Comparison of ENCODE assay signal across 8 mouse cellular contexts in genomic region chr1:51216292-51217050, GRCm38 (mm10).
DNase-seq lines count a peak whose midpoint lies in the region; ATAC-seq lines count a peak whose summit lies in the region.
"Had no signal": no experiment of that assay in that cellular context is flagged by ENCODE, and none has a peak within 500 bp of the region (broad histone marks: within the 10 kb centered on the region; RNA-seq: fewer than 3 reads in every experiment).

No protein-coding gene starts in this region.

- H3K4me3 ChIP-seq in heart, embryonic 12.5 days: no peak overlapping the region
- no peak overlapping the region for H3K4me3 ChIP-seq in forebrain, embryonic 12.5 days (replicated peaks)
- no peak overlapping the region for H3K4me3 ChIP-seq in midbrain, embryonic 13.5 days (replicated peaks)
- H3K4me3 ChIP-seq: limb, embryonic 15.5 days had no signal

- H3K27me3 ChIP-seq in heart, embryonic 12.5 days (replicated peaks): no peaks in the 10 kb centered on the region
- no peaks in the 10 kb centered on the region for H3K27me3 ChIP-seq in forebrain, embryonic 12.5 days
- H3K27me3 ChIP-seq in midbrain, embryonic 13.5 days: no peaks in the 10 kb centered on the region
- H3K27me3 ChIP-seq: limb, embryonic 15.5 days had no signal

- H3K9me3 ChIP-seq in heart, embryonic 12.5 days (replicated peaks): no peaks in the 10 kb centered on the region
- H3K9me3 ChIP-seq in forebrain, embryonic 12.5 days: no peaks in the 10 kb centered on the region
- no peaks in the 10 kb centered on the region for H3K9me3 ChIP-seq in midbrain, embryonic 13.5 days
- H3K9me3 ChIP-seq: limb, embryonic 15.5 days had no signal

- no peak overlapping the region for H3K27ac ChIP-seq in heart, embryonic 12.5 days (ENCODE audit: poor library complexity, severe bottlenecking)
- peak overlapping the region; percentile 31; the same call in 1 of the 2 replicates for H3K27ac ChIP-seq in forebrain, embryonic 12.5 days
- peak overlapping the region; percentile 75 for H3K27ac ChIP-seq in midbrain, embryonic 13.5 days
- H3K27ac ChIP-seq: limb, embryonic 15.5 days had no signal

- ATAC-seq in heart, embryonic 12.5 days (ENCODE audit: insufficient number of reproducible peaks, low FRiP score): no peak
- ATAC-seq in forebrain, embryonic 12.5 days (ENCODE audit: low FRiP score): peak; percentile 81
- peak; percentile 91 for ATAC-seq in midbrain, embryonic 13.5 days

- whole genome bisulfite sequencing in heart, embryonic 12.5 days: 77% methylated on average over 5 of the region's 5 CpGs
- 49% methylated on average over 5 of the region's 5 CpGs for WGBS in forebrain, embryonic 12.5 days
- WGBS in midbrain, embryonic 13.5 days: 41% methylated on average over 5 of the region's 5 CpGs

- no peaks in the 10 kb centered on the region for H3K36me3 ChIP-seq in heart, embryonic 12.5 days
- H3K36me3 ChIP-seq in forebrain, embryonic 12.5 days (replicated peaks): no peaks in the 10 kb centered on the region
- H3K36me3 ChIP-seq in midbrain, embryonic 13.5 days: no peaks in the 10 kb centered on the region
- H3K36me3 ChIP-seq: limb, embryonic 15.5 days had no signal

- peak; percentile 18 to 25 for DNase-seq in heart, adult 9 months (ENCODE audit: low spot score in 2 of 2)
- DNase-seq in adrenal gland, postnatal 36 days: peak; percentile 2 to 15
- DNase-seq in testis, postnatal 10 days (ENCODE audit: low spot score): no peak
- no peak for DNase-seq in ovary, adult 18-20 months (ENCODE audit: low spot score)

- H3K4me2 ChIP-seq in heart, embryonic 12.5 days: no peak overlapping the region
- no peak overlapping the region for H3K4me2 ChIP-seq in forebrain, embryonic 12.5 days
- H3K4me2 ChIP-seq in midbrain, embryonic 13.5 days (replicated peaks): no peak overlapping the region
- H3K4me2 ChIP-seq: limb, embryonic 15.5 days had no signal

- no peaks in the 10 kb centered on the region for H3K4me1 ChIP-seq in heart, embryonic 12.5 days (replicated peaks)
- H3K4me1 ChIP-seq in forebrain, embryonic 12.5 days: peaks cover 12% of the 10 kb centered on the region
- peaks cover 14% of the 10 kb centered on the region for H3K4me1 ChIP-seq in midbrain, embryonic 13.5 days (replicated peaks)
- H3K4me1 ChIP-seq: limb, embryonic 15.5 days had no signal

- no peak overlapping the region for H3K9ac ChIP-seq in heart, embryonic 12.5 days
- no peak overlapping the region for H3K9ac ChIP-seq in forebrain, embryonic 12.5 days
- no peak overlapping the region for H3K9ac ChIP-seq in midbrain, embryonic 13.5 days (replicated peaks)
- H3K9ac ChIP-seq: limb, embryonic 15.5 days had no signal

Comparison
In these comparisons a context has a peak if more than half of its experiments do, and no peak if none do; other contexts are left out.
1. DNase-seq: peak in heart, adult 9 months (2 of 2) and adrenal gland, postnatal 36 days (2 of 2); none in testis, postnatal 10 days (single experiment) and ovary, adult 18-20 months (single experiment).